Mouse (Mus musculus): Measurements from ENCODE around the gene Olfr94. TPM values are rescaled to one million over a fixed set of nuclear protein-coding genes. Genes with fewer than 3 reads are reported as not detected.

Gene Olfr94
- polyA plus RNA-seq, 1 experiment, result not detected

- no peak overlapping the region for H3ac ChIP-seq (ENCODE audit: control insufficient read depth, insufficient read length, low read depth)
- TF ChIP-seq CEBPB (IDR thresholded peaks at IDR 0.05; ENCODE audit: low read depth) (no peak), USF1 (IDR thresholded peaks at IDR 0.05; ENCODE audit: low read depth) (no peak), MYOG (IDR thresholded peaks at IDR 0.05; ENCODE audit: control insufficient read depth, extremely low read depth, insufficient read length) (no peak), CTCF (IDR thresholded peaks at IDR 0.05; ENCODE audit: control insufficient read depth, insufficient read depth, insufficient read length) (no peak), MAX (IDR thresholded peaks at IDR 0.05) (no peak), MYOD1 (IDR thresholded peaks at IDR 0.05; ENCODE audit: control insufficient read depth, insufficient read length, low read depth) (no peak), FOSL1 (IDR thresholded peaks at IDR 0.05; ENCODE audit: insufficient read depth, low read length, poor library complexity, severe bottlenecking) (no peak)
- H3K27me3 ChIP-seq (ENCODE audit: control insufficient read depth, insufficient read depth, insufficient read length), result no peaks in the 10 kb centered on the region
- no peaks in the 10 kb centered on the region for H3K79me2 ChIP-seq (ENCODE audit: control insufficient read depth, insufficient read depth)
- H3K36me3 ChIP-seq (ENCODE audit: control insufficient read depth, insufficient read depth), result no peaks in the 10 kb centered on the region
- H3K79me3 ChIP-seq (ENCODE audit: low read depth), result no peaks in the 10 kb centered on the region
- H3K4me3 ChIP-seq (ENCODE audit: insufficient read depth, poor library complexity, severe bottlenecking), result no peak overlapping the region
Measured at GRCm38 (mm10) chr17:37221879-37222278, 21.1 kb upstream of the Olfr94 start.

DNA sequence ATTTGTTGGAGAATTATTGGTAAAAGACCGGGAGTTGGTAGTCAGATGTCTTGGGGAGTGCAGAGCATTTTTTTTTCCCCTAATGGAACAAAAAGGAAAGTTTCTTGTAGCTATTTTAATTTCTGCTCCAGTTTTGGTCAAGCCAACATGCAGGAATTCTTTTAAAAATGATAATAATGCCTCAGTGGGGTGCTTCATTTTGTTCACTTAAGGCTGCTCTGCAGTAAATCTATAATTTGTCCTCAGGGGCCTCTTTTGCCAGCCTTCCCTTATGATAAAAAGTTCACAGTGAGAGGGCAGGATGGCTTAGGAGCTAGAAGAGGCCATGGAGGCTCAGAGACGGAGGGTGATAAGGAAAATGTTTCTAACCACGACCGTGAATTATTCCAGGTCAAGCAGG lies 19.1 kb upstream of the Olfr94 start, which contains the start of gene Olfr96:
Olfr96 (plus strand) TSS at position 301 of the 400 bp plus-strand sequence.
- TF ChIP-seq CEBPB (IDR thresholded peaks at IDR 0.05; ENCODE audit: low read depth), result no peak
- no peak for TF ChIP-seq CTCF (IDR thresholded peaks at IDR 0.05; ENCODE audit: control insufficient read depth, insufficient read depth, insufficient read length)
- no peak for TF ChIP-seq USF1 (IDR thresholded peaks at IDR 0.05; ENCODE audit: low read depth)
- TF ChIP-seq MAX (IDR thresholded peaks at IDR 0.05), result no peak
- TF ChIP-seq MYOD1 (IDR thresholded peaks at IDR 0.05; ENCODE audit: control insufficient read depth, insufficient read length, low read depth), result no peak
- no peak for TF ChIP-seq FOSL1 (IDR thresholded peaks at IDR 0.05; ENCODE audit: insufficient read depth, low read length, poor library complexity, severe bottlenecking)
- no peak for TF ChIP-seq MYOG (IDR thresholded peaks at IDR 0.05; ENCODE audit: control insufficient read depth, extremely low read depth, insufficient read length)
- no peak within 1 kb of the TSS for H3ac ChIP-seq (ENCODE audit: control insufficient read depth, insufficient read length, low read depth)
- H3K27me3 ChIP-seq (ENCODE audit: control insufficient read depth, insufficient read depth, insufficient read length), result no peaks in the 10 kb centered on the region
- H3K79me3 ChIP-seq (ENCODE audit: low read depth), result no peaks in the 10 kb centered on the region
- H3K4me3 ChIP-seq (ENCODE audit: insufficient read depth, poor library complexity, severe bottlenecking), result no peak within 1 kb of the TSS
- H3K79me2 ChIP-seq (ENCODE audit: control insufficient read depth, insufficient read depth), result no peaks in the 10 kb centered on the region
- H3K36me3 ChIP-seq (ENCODE audit: control insufficient read depth, insufficient read depth), result no peaks in the 10 kb centered on the region

DNA sequence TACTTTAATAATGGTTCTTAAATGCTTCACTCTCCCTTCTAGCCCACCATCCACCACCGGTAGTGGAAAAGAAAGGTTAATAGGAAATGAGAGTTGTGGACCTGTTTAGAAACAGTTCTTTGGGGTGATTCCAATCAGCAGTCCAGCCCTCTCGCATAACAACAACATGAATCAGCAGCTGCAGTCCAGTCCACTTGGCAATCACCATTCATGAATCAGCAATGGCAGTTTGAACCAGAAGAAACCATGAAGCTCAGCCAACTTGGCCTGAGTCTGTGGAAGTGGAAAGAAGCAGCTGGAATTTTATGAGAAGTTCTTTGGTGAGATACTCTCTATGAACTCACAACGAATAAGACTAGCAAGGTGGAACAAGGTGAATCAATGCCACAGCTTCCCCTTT lies 17.7 kb upstream of the Olfr94 start:
- Histone ChIP-seq H3K27me3 (ENCODE audit: control insufficient read depth, insufficient read depth, insufficient read length) (no peaks in the 10 kb centered on the region), H3K4me3 (ENCODE audit: insufficient read depth, poor library complexity, severe bottlenecking) (no peak overlapping the region), H3K79me2 (ENCODE audit: control insufficient read depth, insufficient read depth) (no peaks in the 10 kb centered on the region), H3K36me3 (ENCODE audit: control insufficient read depth, insufficient read depth) (no peaks in the 10 kb centered on the region), H3ac (ENCODE audit: control insufficient read depth, insufficient read length, low read depth) (no peak overlapping the region), H3K79me3 (ENCODE audit: low read depth) (no peaks in the 10 kb centered on the region)
- no peak for TF ChIP-seq MYOD1 (IDR thresholded peaks at IDR 0.05; ENCODE audit: control insufficient read depth, insufficient read length, low read depth)
- TF ChIP-seq CEBPB (IDR thresholded peaks at IDR 0.05; ENCODE audit: low read depth), result no peak
- TF ChIP-seq FOSL1 (IDR thresholded peaks at IDR 0.05; ENCODE audit: insufficient read depth, low read length, poor library complexity, severe bottlenecking), result no peak
- TF ChIP-seq MAX (IDR thresholded peaks at IDR 0.05), result no peak
- TF ChIP-seq CTCF (IDR thresholded peaks at IDR 0.05; ENCODE audit: control insufficient read depth, insufficient read depth, insufficient read length), result no peak

- Histone ChIP-seq H3K79me2 (ENCODE audit: control insufficient read depth, insufficient read depth) (no peaks in the 10 kb centered on the region), H3K79me3 (ENCODE audit: low read depth) (no peaks in the 10 kb centered on the region), H3K27me3 (ENCODE audit: control insufficient read depth, insufficient read depth, insufficient read length) (peaks cover 6% of the 10 kb centered on the region), H3K4me3 (ENCODE audit: insufficient read depth, poor library complexity, severe bottlenecking) (no peak within 1 kb of the TSS), H3ac (ENCODE audit: control insufficient read depth, insufficient read length, low read depth) (no peak within 1 kb of the TSS), H3K36me3 (ENCODE audit: control insufficient read depth, insufficient read depth) (no peaks in the 10 kb centered on the region)
- TF ChIP-seq MYOG (IDR thresholded peaks at IDR 0.05; ENCODE audit: control insufficient read depth, extremely low read depth, insufficient read length) (no peak), MAX (IDR thresholded peaks at IDR 0.05) (no peak), MYOD1 (IDR thresholded peaks at IDR 0.05; ENCODE audit: control insufficient read depth, insufficient read length, low read depth) (no peak)
Measured at GRCm38 (mm10) chr17:37213018-37213417, 12.2 kb upstream of the Olfr94 start, which contains the start of gene Olfr95. Olfr95 (minus strand) TSS chr17:37213118.

DNA sequence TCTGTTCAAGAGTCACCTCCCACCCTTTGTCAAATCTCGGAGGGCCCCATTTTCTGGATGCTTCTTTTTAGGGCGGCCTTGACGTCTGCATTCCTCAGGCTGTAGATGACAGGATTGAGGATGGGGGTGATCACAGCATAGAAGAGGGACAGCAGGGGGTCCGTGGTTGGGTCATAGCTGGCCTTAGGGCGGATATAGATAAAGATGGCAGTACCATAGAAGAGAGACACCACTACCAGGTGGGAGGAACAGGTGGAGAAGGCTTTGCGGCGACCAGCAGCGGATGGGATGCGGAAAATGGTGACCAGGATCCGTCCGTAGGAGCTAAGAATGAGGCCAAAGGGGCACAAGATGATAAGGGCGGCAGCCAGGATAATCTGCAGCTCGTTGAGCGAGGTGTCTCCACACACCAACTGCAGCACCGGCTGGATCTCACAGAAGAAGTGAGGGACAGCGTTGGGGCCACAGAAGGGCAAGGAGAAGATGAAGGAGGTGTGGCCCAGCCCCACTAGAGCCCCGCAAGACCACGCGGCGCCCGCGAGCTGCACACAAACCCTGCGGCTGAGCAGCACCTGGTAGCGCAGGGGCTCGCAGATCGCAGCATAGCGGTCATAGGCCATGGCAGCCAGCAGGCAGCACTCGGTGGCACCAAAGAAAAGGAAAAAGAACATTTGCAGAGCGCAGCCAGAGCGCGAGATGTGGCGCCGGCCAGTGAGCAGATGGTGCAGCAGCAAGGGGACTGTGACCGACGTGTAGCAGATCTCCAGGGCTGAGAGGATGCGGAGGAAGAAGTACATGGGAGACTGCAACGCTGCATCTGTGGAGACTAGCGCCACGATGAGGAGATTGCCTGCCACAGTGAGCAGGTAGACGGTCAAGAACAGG lies 10.3 kb upstream of the Olfr94 start:
- Histone ChIP-seq H3ac (ENCODE audit: control insufficient read depth, insufficient read length, low read depth) (no peak overlapping the region), H3K79me3 (ENCODE audit: low read depth) (no peaks in the 10 kb centered on the region), H3K79me2 (ENCODE audit: control insufficient read depth, insufficient read depth) (no peaks in the 10 kb centered on the region), H3K36me3 (ENCODE audit: control insufficient read depth, insufficient read depth) (no peaks in the 10 kb centered on the region), H3K4me3 (ENCODE audit: insufficient read depth, poor library complexity, severe bottlenecking) (no peak overlapping the region), H3K27me3 (ENCODE audit: control insufficient read depth, insufficient read depth, insufficient read length) (peaks cover 6% of the 10 kb centered on the region)
- TF ChIP-seq MYOD1 (IDR thresholded peaks at IDR 0.05; ENCODE audit: control insufficient read depth, insufficient read length, low read depth) (no peak), CEBPB (IDR thresholded peaks at IDR 0.05; ENCODE audit: low read depth) (no peak), MYOG (IDR thresholded peaks at IDR 0.05; ENCODE audit: control insufficient read depth, extremely low read depth, insufficient read length) (no peak), USF1 (IDR thresholded peaks at IDR 0.05; ENCODE audit: low read depth) (no peak), FOSL1 (IDR thresholded peaks at IDR 0.05; ENCODE audit: insufficient read depth, low read length, poor library complexity, severe bottlenecking) (no peak), CTCF (IDR thresholded peaks at IDR 0.05; ENCODE audit: control insufficient read depth, insufficient read depth, insufficient read length) (no peak), MAX (IDR thresholded peaks at IDR 0.05) (no peak)

Data from C2C12 (cell line).